Mouse (Mus musculus) limb, embryonic 15.5 days (tissue): ENCODE results near the gene Gpr142. TPM values are rescaled to one million over a fixed set of nuclear protein-coding genes. Genes with fewer than 3 reads are reported as not detected.

Experiments used
- ATAC-seq: fragments of 200-750 bp; cut with Nextera tagmentation; 2 replicates; pipeline ENCODE4 v1.8.0; 2017; ENCODE audit warnings: low read depth, moderate TSS enrichment; ENCODE audit not compliant: insufficient number of reproducible peaks, low FRiP score, low TSS enrichment
- H3K27ac ChIP-seq: fragments of 300-500 bp; sonication (generic); 2 replicates; pipeline ENCODE4 v1.5.1; 2015; ENCODE audit warnings: moderate library complexity, mild to moderate bottlenecking, inconsistent platforms
- H3K27me3 ChIP-seq: fragments of 300-500 bp; sonication (generic); 2 replicates; pipeline ENCODE4 v1.6.1; 2015; ENCODE audit warnings: inconsistent platforms
- H3K36me3 ChIP-seq: fragments of 300-500 bp; sonication (generic); 2 replicates; pipeline ENCODE4 v1.6.1; 2015; ENCODE audit warnings: inconsistent platforms
- H3K4me1 ChIP-seq: fragments of 300-500 bp; sonication (generic); 2 replicates; pipeline ENCODE4 v1.6.1; 2015; ENCODE audit warnings: inconsistent platforms
- H3K4me2 ChIP-seq: fragments of 300-500 bp; sonication (generic); 2 replicates; pipeline ENCODE4 v1.6.1; 2015; ENCODE audit warnings: mild to moderate bottlenecking, inconsistent platforms
- H3K4me3 ChIP-seq: fragments of 300-500 bp; sonication (generic); 2 replicates; pipeline ENCODE4 v1.5.1; 2015; ENCODE audit warnings: mild to moderate bottlenecking, inconsistent platforms
- H3K9ac ChIP-seq: fragments of 300-500 bp; sonication (generic); 2 replicates; pipeline ENCODE4 v1.6.1; 2015; ENCODE audit warnings: inconsistent platforms
- H3K9me3 ChIP-seq: fragments of 300-500 bp; sonication (generic); 2 replicates; pipeline ENCODE4 v1.6.1; 2016; ENCODE audit warnings: inconsistent platforms
- WGBS: fragments of 180-500 bp; shearing (Covaris S2); methylation state at CpG from one replicate; pipeline ENCODE4 v1.1.7; 2015; 5-methylcytosine and 5-hydroxymethylcytosine counted together
- polyA plus RNA-seq: library from polyadenylated mRNA; unstranded; fragments of >200 nt; fragmentation: Nextera tagmentation; extraction: Ambion mirVana; gene quantifications from 2 replicates; pipeline ENCODE4 v1.2.1, GENCODE M21; 2015

The Gpr142 gene
- polyA plus RNA-seq, 1 experiment from 2014 or later, result not detected

- ATAC-seq, result 0 out of 2 replicates have a peak, but pooled peaks have one; percentile 22
- H3K9ac ChIP-seq, result no peak overlapping the region
- 67% methylated on average over 8 of the region's 8 CpGs for WGBS
- no peaks in the 10 kb centered on the region for H3K27me3 ChIP-seq
- H3K4me2 ChIP-seq, result no peak overlapping the region
- H3K4me3 ChIP-seq, result no peak overlapping the region
- no peaks in the 10 kb centered on the region for H3K36me3 ChIP-seq
- H3K9me3 ChIP-seq, result no peaks in the 10 kb centered on the region
- H3K27ac ChIP-seq, result no peak overlapping the region
- peaks cover 13% of the 10 kb centered on the region for H3K4me1 ChIP-seq
Observed at GRCm38 (mm10) chr11:114803990-114804389, 5.3 kb downstream of the Gpr142 start.

DNA sequence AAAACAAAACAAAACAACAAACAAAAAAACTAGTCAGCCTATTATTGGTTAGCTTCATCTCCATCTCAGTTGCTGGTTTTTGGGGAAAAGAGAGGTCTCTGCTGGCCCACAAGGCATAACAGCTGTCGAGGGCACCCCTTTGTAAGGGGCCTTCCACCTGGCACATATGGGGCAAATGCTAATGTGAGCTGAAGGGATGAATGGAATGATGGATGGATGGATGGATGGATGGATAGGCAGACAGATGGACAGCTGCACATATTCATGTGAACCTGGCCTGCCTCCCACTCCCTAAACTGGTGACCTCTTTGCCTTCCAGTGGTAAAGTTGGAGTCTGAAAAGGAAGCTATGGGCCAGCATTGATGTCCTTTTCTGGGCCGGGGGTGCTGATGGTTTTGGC is 8.3 kb downstream of the Gpr142 start:
- ATAC-seq, result no peak
- no peaks in the 10 kb centered on the region for H3K36me3 ChIP-seq
- no peak overlapping the region for H3K4me3 ChIP-seq
- no peak overlapping the region for H3K4me2 ChIP-seq
- H3K9me3 ChIP-seq, result no peaks in the 10 kb centered on the region
- no peak overlapping the region for H3K27ac ChIP-seq
- H3K27me3 ChIP-seq, result no peaks in the 10 kb centered on the region
- 80% methylated on average over 2 of the region's 2 CpGs for WGBS
- no peak overlapping the region for H3K9ac ChIP-seq
- peaks cover 18% of the 10 kb centered on the region for H3K4me1 ChIP-seq

GRCm38 (mm10) chr11:114807686-114808427 is 9.1 kb downstream of the Gpr142 start:
- H3K4me1 ChIP-seq, result peaks cover 16% of the 10 kb centered on the region
- no peaks in the 10 kb centered on the region for H3K36me3 ChIP-seq
- 44% methylated on average over 14 of the region's 14 CpGs for WGBS
- no peak overlapping the region for H3K27ac ChIP-seq
- no peaks in the 10 kb centered on the region for H3K27me3 ChIP-seq
- H3K9ac ChIP-seq, result no peak overlapping the region
- H3K4me2 ChIP-seq, result no peak overlapping the region
- no peak overlapping the region for H3K4me3 ChIP-seq
- no peak for ATAC-seq
- H3K9me3 ChIP-seq, result no peaks in the 10 kb centered on the region

DNA sequence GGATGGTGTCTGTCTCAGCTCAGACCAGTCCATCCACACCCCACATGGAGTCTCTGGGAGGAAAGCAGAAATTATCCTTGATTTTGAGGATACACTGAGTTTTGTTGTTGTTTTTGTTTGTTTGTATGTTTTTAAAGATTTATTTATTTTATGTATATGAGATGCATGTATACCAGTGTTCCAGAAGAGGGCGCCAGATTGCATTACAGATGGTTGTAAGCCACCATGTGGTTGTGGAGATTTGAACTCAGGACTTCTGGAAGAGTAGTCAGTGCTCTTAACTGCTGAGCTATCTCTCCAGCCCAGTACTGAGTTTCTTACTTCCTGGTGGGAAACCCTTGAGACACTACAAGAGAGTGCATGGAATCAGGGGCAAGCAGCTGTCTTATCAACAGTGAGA is 10.6 kb downstream of the Gpr142 start:
- Histone ChIP-seq H3K27ac (no peak overlapping the region), H3K27me3 (no peaks in the 10 kb centered on the region), H3K9ac (no peak overlapping the region), H3K4me3 (no peak overlapping the region), H3K36me3 (no peaks in the 10 kb centered on the region), H3K9me3 (no peaks in the 10 kb centered on the region), H3K4me1 (peaks cover 17% of the 10 kb centered on the region), H3K4me2 (no peak overlapping the region)
- no peak for ATAC-seq
- WGBS, result 87% methylated on average over 1 of the region's 1 CpGs

DNA sequence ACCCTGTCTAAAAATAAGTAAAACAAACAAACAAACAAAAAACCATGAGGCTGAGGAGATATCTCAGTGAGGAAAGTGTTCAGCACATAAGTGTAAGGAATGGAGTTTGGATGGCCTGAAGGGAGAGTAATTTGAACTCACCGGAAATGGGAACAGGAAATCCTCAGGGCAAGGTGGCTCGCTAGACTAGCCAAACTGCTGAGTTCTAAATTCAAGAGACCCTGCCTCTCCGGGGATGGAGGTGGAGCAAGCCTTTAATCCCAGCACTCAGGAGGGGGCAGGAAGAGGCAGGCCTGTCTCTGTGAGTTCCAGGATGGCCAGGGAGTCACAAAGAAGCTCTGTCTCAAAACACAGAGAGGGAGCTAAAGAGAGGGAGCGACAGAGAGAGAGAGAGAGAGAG is 11.6 kb downstream of the Gpr142 start:
- no peak overlapping the region for H3K4me2 ChIP-seq
- no peaks in the 10 kb centered on the region for H3K27me3 ChIP-seq
- H3K4me1 ChIP-seq, result peaks cover 22% of the 10 kb centered on the region
- no peak overlapping the region for H3K4me3 ChIP-seq
- 5% methylated on average over 4 of the region's 4 CpGs for WGBS
- H3K9me3 ChIP-seq, result no peaks in the 10 kb centered on the region
- no peaks in the 10 kb centered on the region for H3K36me3 ChIP-seq
- no peak for ATAC-seq
- H3K9ac ChIP-seq, result no peak overlapping the region
- no peak overlapping the region for H3K27ac ChIP-seq

DNA sequence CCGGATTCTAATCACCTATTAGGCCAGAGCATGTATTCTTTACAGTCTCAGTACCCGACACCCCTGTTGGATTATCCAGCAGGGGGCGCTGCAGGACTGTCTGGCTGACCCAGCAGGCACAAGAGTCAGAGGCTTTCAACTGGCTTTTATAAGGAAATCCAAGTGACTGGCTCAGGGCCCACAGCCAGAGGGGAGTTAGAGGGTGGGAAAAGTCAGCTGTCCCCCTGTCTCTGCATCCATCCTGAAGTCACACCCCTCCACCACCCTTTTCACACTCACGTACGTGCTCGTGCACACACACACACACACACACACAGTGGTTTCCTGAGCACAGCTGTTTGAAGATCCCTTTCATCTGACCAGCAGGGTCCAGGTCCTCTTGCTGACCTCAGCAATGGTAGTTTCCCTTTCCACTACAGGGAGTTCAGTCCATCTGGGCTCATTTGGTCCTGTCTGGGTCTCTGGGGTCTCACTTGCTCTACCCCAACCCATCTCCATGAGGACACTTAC is 14.1 kb downstream of the Gpr142 start:
- Histone ChIP-seq H3K36me3 (no peaks in the 10 kb centered on the region), H3K9ac (no peak overlapping the region), H3K27me3 (no peaks in the 10 kb centered on the region), H3K4me1 (peaks cover 17% of the 10 kb centered on the region), H3K27ac (no peak overlapping the region), H3K4me2 (no peak overlapping the region), H3K4me3 (no peak overlapping the region), H3K9me3 (no peaks in the 10 kb centered on the region)
- peak; percentile 31; the same call in 1 of the 2 replicates for ATAC-seq
- 6% methylated on average over 6 of the region's 6 CpGs for WGBS

DNA sequence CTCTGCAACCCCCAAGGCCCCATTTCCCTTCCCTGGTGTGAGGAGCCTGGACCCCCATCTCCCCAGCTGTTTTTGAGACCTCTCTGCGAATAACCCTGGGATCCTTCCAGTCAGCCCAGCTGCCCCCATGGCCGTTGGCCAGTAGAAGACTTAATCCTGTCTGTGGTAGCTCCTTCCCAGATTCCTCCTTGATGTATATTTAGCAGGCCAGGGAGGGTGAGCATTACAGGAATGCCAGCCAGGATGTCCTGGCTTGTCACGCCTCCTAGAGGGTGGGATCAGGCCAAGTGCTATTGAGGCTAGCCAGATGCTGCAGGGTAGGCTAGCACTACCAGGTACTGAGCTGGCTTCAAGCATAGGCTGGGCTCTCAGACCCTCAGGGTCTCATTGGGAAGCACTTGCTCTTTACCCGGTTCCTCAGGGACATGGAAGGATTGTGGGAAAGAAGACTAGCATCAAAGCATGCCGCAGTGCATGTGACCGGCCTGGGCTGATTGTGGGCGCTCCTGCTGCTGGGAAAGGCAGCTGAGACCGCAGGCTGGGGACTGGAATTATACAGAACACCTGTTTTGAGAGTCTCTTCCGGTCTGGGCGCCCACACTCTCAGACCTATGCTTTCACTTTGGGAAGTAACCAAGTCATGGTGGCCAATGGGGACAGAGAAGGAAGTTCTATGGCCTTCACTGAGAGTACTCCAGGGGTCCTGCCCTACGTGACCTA is 16.3 kb downstream of the Gpr142 start:
- Histone ChIP-seq H3K9me3 (no peaks in the 10 kb centered on the region), H3K36me3 (no peaks in the 10 kb centered on the region), H3K9ac (no peak overlapping the region), H3K27me3 (no peaks in the 10 kb centered on the region), H3K4me1 (peaks cover 26% of the 10 kb centered on the region), H3K4me2 (no peak overlapping the region), H3K4me3 (no peak overlapping the region), H3K27ac (peak overlapping the region; percentile 51; the same call in 1 of the 2 replicates)
- ATAC-seq, result no peak
- WGBS, result 65% methylated on average over 11 of the region's 11 CpGs

GRCm38 (mm10) chr11:114816934-114817333 is 18.2 kb downstream of the Gpr142 start:
- Histone ChIP-seq H3K4me3 (no peak overlapping the region), H3K4me2 (no peak overlapping the region), H3K9ac (no peak overlapping the region), H3K36me3 (no peaks in the 10 kb centered on the region), H3K27ac (no peak overlapping the region), H3K4me1 (peaks cover 28% of the 10 kb centered on the region), H3K9me3 (no peaks in the 10 kb centered on the region), H3K27me3 (no peaks in the 10 kb centered on the region)
- 82% methylated on average over 4 of the region's 4 CpGs for WGBS
- ATAC-seq, result no peak

DNA sequence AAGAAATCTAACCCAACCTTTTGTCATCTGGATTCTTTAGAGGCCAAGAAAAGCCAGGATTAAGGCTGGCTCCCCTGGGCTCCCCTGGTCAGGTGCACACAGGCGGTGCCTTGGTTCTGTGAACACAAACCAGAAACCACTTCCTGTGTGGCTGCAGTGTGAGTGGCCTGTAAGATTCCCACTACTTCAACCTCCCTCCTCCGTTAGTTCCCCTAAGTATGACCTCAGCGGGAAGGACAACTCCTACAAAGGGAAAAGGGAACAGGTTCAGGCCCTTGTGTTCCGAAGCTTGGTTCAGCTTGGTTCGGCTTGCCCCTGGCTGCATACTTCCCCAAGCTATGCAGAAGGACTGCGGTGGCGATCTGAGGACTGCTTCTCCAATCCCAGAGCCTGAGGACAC is 19.5 kb downstream of the Gpr142 start:
- Histone ChIP-seq H3K27me3 (no peaks in the 10 kb centered on the region), H3K4me1 (peaks cover 31% of the 10 kb centered on the region), H3K4me2 (no peak overlapping the region), H3K27ac (no peak overlapping the region), H3K9me3 (no peaks in the 10 kb centered on the region), H3K36me3 (no peaks in the 10 kb centered on the region), H3K4me3 (no peak overlapping the region), H3K9ac (no peak overlapping the region)
- WGBS, result 83% methylated on average over 7 of the region's 7 CpGs
- no peak for ATAC-seq

DNA sequence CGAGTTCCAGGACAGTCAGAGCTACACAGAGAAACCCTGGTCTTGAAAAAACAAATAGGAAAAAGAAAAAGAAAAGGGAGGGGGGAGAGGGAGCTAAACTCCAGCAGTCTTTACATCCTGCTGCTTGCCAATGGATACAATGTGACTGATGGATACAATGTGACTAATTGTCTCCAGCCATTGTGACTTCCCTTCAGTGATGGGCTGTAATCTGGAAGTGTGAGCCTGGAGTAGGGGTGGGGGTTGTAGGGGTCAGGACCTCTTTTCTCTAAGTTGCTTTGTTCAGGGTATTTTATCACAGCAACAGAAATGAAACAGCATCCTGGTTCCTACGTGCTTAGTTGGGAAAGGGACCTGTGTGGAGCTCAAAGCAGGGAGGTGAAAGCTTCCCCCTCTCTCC is 20.4 kb downstream of the Gpr142 start:
- no peak overlapping the region for H3K27ac ChIP-seq
- no peak for ATAC-seq
- H3K4me3 ChIP-seq, result no peak overlapping the region
- WGBS, result 37% methylated on average over 2 of the region's 2 CpGs
- H3K9me3 ChIP-seq, result no peaks in the 10 kb centered on the region
- H3K9ac ChIP-seq, result no peak overlapping the region
- H3K4me2 ChIP-seq, result no peak overlapping the region
- peaks cover 40% of the 10 kb centered on the region for H3K4me1 ChIP-seq
- H3K36me3 ChIP-seq, result no peaks in the 10 kb centered on the region
- H3K27me3 ChIP-seq, result no peaks in the 10 kb centered on the region

GRCm38 (mm10) chr11:114820444-114820843 is 21.7 kb downstream of the Gpr142 start:
- no peaks in the 10 kb centered on the region for H3K36me3 ChIP-seq
- no peak overlapping the region for H3K27ac ChIP-seq
- no peak overlapping the region for H3K9ac ChIP-seq
- H3K4me2 ChIP-seq, result no peak overlapping the region
- no peaks in the 10 kb centered on the region for H3K9me3 ChIP-seq
- H3K4me3 ChIP-seq, result no peak overlapping the region
- no peak for ATAC-seq
- peaks cover 34% of the 10 kb centered on the region for H3K4me1 ChIP-seq
- 34% methylated on average over 3 of the region's 3 CpGs for WGBS
- H3K27me3 ChIP-seq, result no peaks in the 10 kb centered on the region

GRCm38 (mm10) chr11:114821325-114821724 is 22.6 kb downstream of the Gpr142 start:
- Histone ChIP-seq H3K4me2 (no peak overlapping the region), H3K27ac (no peak overlapping the region), H3K4me1 (peaks cover 34% of the 10 kb centered on the region), H3K4me3 (no peak overlapping the region), H3K27me3 (no peaks in the 10 kb centered on the region), H3K9ac (no peak overlapping the region), H3K9me3 (no peaks in the 10 kb centered on the region), H3K36me3 (no peaks in the 10 kb centered on the region)
- WGBS, result 40% methylated on average over 1 of the region's 1 CpGs
- no peak for ATAC-seq
